Mouse (Mus musculus) ZHBTc4 (cell line): Measurements from ENCODE around the gene Ebf3.

Experiments used
- DNase-seq: peaks from one replicate; pipeline ENCODE4 v3.0.0-alpha.2; 2011; ENCODE audit warnings: low read depth, low spot score

Ebf3 gene

DNA sequence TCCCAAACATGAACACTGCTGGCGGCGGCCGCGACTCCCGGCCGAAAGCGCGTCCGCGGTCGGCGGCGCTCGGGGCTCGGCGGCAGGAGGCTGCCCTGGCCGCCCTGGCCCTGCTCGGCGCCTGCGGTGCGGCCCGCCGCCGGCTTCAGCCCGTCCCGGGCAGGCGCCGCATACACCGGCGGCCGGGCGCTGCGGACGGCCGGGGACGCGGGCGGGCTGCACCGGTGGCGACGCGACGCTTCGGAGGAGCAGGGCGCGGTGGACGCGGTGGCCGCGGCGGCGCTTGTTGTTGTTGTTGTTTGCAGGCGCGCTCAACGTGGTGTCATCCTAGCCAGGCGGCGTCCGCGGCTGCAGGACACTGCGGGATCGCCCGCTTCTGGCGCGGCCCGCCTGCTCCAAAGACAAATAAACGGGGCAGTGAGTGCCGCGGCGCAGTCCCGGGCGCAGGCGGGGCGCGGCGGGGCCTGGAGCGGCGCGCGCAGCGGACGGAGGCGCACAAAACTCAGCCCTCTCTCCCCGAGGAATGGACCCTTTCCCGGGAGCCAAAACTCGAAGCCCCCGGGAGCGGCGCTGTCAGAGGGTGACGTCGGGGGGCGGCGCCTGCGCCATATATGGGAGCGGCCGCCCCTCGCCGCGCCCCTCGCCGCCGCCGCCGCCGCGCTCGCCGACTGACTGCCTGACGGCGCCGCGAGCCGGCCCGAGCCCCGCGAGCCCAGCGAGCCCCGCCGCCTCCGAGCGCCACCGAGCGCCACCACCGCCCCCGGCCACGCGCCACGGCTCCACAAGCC is at the start of gene Ebf3:
Gene Ebf3, minus strand, starts transcription at position 542 of the 788 bp plus-strand sequence.
- peak; percentile 85 for DNase-seq

DNA sequence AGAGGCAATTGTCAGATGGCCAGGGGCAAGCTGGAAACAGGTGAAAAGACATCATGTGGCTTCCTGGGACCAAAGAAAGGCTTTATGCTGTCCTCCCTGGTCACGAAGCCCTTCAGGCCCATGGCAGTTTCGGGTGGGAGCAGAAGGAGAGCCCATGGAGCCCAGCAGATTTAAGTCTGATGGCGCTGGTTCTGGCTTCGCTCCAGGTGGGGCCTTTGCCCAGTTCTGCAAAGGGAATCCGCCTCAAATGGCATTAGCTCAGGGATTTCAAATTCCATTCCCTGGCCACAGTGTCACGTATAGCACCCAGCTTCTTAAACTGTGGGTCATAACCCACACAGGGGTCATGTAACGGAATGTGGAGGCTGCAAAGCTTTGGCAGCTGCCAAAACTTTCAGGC is 32.6 kb upstream of the Ebf3 start:
- no peak for DNase-seq

DNA sequence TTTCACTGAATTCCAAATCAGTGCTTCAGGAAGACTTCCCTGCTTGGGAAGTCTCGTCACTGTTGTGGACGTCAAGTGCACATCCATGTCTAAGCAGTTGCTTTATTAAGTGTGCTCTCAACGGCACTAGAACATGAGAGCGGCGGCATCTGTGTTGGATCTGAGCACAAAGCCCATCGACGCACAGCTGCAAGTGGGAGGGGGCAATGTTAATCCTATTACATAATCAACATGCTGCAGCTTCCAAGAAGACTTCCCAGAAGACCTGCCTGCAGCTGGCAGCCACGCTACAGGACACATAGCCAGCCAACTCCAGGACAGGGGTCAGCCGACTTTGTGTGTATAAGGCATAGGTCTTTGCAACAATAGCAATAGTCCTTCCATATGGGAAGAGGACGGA is 31.8 kb upstream of the Ebf3 start:
- DNase-seq = no peak

GRCm38 (mm10) chr7:137333951-137334350 is 19.7 kb upstream of the Ebf3 start:
- no peak for DNase-seq

DNA sequence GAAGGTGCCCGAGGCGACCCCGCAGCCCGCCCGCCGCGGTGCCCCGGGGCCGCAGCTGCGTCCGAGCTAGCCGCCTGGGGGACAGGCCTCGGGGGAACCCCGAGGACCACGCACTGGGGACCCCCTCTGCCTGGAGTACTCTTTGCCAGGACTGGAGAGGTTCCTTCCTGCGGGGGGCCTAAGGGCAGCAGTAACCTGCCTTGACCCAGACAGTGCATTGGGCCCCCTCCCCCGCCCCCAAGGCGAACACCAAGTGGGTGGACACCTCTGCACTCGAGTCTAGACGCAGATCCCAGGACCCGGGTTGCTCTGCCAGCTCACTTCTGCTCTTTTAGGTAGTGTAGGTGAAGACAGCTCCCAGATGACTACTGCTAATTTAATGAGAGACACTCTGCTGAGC is 8.7 kb upstream of the Ebf3 start:
- DNase-seq = peak; percentile 35

DNA sequence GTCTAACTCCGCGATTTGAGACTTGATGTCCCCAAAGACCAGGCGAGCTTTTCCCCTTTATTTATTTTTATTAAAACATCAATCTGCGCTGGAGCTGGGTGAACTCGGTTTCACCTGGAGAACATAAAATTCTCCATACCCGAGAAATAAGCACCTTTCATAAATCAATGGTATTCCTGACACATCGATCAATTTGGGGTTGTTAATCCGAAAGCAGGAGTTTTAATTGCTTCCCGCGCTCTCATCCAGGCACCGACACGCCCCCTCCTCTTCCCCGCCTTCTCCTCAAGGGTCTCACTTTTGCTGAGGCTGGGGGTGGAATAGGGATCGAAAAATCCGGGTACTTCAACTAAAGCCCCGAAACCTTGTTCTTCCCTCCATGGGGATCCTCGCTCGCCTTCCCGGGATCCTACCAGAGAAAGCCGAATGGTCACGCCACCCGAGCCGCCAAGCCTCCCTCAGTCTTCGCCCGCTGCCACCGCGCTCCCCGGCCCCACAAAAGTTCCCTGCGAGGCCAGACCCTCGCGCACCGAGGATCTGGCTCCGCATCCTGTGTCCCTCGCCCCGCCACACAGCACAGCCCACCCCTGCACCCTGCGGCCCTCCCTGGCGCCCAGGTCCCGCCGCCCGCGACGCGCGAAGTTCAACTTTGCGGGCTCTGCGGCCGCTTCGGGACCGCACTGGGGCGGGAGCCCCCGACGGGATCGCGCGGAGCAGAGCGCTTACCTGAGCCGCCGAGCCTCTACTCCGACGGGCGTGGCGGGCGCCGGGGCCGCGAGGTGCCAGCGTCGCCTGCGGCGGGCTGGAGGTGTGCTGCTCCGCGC is 7.9 kb upstream of the Ebf3 start:
- DNase-seq = peak; percentile 53

GRCm38 (mm10) chr7:137321141-137321813 is 7.0 kb upstream of the Ebf3 start:
- peak; percentile 80 for DNase-seq

DNA sequence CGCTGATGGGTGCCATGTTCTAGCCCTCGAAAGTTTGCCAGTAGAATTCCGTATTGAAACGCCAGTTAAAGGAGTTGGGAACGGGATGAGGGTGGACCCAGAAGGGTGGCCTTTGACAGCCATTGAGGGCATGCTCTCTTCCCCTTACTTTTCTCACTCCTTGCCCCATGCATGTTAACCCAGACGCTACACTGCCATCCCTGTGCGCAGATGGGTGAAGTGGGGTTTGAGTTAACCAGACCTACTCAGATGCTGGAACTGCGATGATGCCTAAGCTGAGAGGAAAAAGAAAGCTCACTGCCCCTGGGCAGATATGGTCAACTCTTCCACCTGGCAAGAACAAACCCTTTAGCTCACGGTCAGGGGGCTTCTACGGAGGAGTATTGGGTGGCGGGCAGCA is 6.1 kb upstream of the Ebf3 start:
- DNase-seq = peak; percentile 16

DNA sequence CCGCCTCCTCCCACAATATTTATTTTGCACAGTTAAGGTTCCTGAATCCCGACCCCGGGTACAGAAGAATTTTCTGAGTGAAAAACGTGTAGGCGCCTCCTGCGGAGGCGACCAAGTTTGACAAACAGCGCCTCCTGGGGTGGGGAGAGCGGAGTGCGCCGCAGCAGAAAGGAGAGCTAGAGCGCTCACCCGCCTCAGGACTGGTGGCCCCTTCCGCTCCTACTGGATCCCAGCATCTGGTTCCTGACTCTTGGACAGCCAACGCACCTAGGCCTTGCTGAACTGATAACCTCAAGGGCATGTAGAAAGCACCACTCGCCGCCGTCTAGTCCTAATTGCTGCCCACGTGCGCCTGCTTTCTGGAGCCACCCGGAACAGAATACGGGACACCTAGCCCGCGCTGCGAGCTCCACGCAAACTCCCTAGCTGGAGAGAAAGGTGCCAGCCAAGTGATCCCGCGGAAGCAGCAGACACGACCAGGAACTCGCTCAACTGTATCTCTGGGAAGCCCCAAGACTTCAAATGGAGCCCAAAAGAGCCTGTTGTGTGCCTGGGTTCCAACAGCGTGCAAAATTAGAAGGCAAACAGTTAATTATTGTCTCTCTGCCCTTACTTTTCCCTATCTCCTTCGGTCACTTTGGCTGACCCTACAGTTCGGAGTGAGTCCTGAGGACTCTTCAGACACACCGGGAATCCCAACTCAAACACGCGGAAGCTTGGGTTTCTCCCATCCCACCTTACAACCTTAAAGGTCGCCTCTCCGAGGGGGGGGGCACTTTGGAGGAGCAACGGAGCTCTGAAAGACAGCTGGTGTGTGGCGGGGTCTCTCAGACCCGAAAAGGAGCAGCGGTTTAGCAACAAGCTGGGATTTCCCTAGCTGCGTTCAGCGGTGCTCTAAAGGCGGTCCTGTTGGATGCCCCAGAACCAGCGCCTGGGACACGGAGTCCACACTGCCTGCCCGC is 5.0 kb upstream of the Ebf3 start:
- DNase-seq = peak; percentile 87

- no peak for DNase-seq
Measured at GRCm38 (mm10) chr7:137318383-137318775, 4.1 kb upstream of the Ebf3 start.

- DNase-seq = peak; percentile 32
Measured at GRCm38 (mm10) chr7:137317659-137318382, 3.6 kb upstream of the Ebf3 start.

GRCm38 (mm10) chr7:137316926-137317658 is 2.8 kb upstream of the Ebf3 start:
- DNase-seq = peak; percentile 76

DNA sequence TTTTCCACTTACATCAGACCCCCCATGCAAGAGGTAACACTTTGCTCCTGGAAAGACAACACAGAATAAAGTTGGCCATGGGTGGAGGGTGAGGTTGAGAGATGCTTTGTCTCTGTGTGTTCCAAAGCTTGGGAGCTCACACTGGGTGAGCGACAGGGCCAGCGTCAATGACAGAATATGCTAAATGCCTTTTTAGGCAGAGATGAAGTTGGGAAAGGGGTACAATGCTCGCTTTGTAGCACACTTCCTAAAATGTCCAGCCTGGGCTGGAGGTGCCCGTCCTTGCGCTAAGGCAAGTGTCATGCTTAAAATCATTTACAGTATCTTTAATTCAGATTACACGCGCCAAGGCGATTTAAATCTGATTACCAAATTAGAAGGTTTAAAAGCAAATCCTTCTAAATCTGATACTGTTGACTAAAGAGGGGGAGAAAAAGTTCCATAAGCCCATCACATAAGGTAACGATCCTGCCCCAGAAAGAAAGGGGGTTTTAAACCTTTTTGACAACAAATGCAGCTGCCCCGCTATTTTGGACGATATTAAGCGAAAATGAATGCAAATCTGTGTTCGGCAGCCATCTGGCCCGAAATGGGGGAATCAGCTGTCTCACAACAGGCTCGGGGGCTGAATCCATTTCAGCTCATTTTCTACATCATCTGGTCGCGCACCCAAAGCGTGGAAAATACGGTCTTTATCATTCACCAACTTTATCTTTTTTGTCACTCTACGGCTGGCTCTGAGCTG is 2.1 kb upstream of the Ebf3 start:
- DNase-seq = no peak

DNA sequence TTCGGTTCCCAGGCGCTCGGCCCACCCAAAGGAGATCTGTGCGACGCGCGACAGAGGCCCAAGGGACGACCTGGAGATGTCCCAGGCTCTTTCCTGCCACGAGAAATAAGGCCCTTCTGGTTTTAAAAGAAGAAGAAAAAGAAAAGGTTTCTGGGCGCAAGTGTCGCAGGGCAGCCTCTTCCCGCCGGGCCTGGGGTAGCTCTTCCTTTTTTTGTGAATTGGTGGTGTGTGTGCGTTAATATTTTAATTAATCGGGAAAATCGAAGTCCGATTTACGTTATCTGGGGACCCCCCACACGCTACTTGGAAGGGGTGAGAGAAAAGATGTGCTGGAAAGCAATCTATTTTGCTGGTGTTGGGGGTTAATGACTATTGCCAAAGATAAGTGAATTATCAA is 1.3 kb upstream of the Ebf3 start:
- DNase-seq = no peak

- DNase-seq = peak; percentile 62
Measured at GRCm38 (mm10) chr7:137314710-137315543, 682 bp upstream of the Ebf3 start.

DNA sequence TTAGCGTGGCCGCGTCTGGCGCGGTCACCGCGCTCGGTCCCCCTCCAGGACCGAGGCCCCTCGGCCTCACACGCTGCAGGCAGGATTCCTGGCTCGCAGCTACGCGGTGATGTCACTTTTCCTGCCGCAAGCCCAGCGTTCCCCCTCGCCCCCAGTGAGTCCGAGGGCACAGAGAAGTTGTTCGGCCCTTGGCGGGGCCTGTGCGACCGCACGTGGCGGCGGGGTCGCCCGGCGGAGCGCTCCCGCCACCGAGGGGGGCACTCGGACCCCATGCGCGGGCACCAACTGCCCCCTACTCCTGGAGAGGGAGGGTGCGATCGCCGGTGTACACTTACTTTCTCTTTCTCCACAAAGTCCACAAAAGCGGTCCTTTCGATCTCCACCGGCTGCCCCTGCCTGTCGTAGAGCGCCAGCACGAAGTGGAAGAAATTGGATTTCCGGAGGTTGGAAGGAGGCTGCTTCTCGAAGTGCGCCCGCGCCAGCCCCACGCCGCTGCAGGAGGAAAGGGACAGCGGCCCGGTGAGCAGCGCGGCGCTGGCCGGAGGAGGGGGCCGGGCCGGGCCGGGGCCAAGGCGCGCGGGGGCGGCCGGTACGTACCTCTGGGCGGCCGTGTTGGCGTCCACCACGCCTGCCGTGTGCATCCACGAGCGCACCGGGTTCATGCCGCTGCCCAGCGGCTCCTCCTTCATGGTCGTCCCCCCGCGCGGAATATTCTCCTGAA is 902 bp downstream of the Ebf3 start:
- peak; percentile 61 for DNase-seq

DNA sequence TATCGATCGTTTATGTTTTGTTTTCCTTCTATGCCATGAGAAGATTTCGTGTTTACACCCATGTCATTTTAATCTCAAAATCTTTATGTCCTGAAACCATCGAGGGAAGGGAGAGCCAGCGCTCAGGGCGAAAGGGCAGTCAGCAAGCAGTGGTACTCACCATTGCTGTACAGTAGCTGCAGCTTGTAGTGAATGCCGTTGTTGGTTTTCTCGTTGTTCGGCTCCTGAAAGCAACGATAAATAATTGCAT is 1.4 kb downstream of the Ebf3 start:
- no peak for DNase-seq
